Mouse (Mus musculus) neural tube, embryonic 12.5 days (tissue): Measurements from ENCODE around the gene Zfp654. TPM values are rescaled to one million over a fixed set of nuclear protein-coding genes. Genes with fewer than 3 reads are reported as not detected.

Experiments
- ATAC-seq: fragments of 200-750 bp; cut with Nextera tagmentation; 2 replicates; pipeline ENCODE4 v1.8.0; 2017; ENCODE audit warnings: low read depth, mild to moderate bottlenecking, moderate TSS enrichment, moderate library complexity; ENCODE audit not compliant: low FRiP score
- H3K27ac ChIP-seq: fragments of 300-500 bp; sonication (generic); 2 replicates; pipeline ENCODE4 v1.5.1; 2016
- H3K27me3 ChIP-seq: fragments of 300-500 bp; sonication (generic); replicated peaks from 2 replicates; pipeline ENCODE4 v1.6.1; 2016; ENCODE audit warnings: mild to moderate bottlenecking
- H3K36me3 ChIP-seq: fragments of 300-500 bp; sonication (generic); 2 replicates; pipeline ENCODE4 v1.6.1; 2016; ENCODE audit warnings: mild to moderate bottlenecking
- H3K4me1 ChIP-seq: fragments of 300-500 bp; sonication (generic); 2 replicates; pipeline ENCODE4 v1.6.1; 2016
- H3K4me2 ChIP-seq: fragments of 300-500 bp; sonication (generic); replicated peaks from 2 replicates; pipeline ENCODE4 v1.6.1; 2016; ENCODE audit warnings: mild to moderate bottlenecking
- H3K4me3 ChIP-seq: fragments of 300-500 bp; sonication (generic); 2 replicates; pipeline ENCODE4 v1.5.1; 2016
- H3K9ac ChIP-seq: fragments of 300-500 bp; sonication (generic); 2 replicates; pipeline ENCODE4 v1.6.1; 2016; ENCODE audit warnings: mild to moderate bottlenecking
- H3K9me3 ChIP-seq: fragments of 300-500 bp; sonication (generic); 2 replicates; pipeline ENCODE4 v1.6.1; 2016; ENCODE audit warnings: mild to moderate bottlenecking
- WGBS: fragments of 180-500 bp; shearing (Covaris S2); methylation state at CpG from one replicate; pipeline ENCODE4 v1.1.7; 2016; 5-methylcytosine and 5-hydroxymethylcytosine counted together
- polyA plus RNA-seq: library from polyadenylated mRNA; unstranded; fragments of >200 nt; fragmentation: Nextera tagmentation; extraction: Ambion mirVana; gene quantifications from 2 replicates; pipeline ENCODE4 v1.2.1, GENCODE M21; 2016

The Zfp654 gene
- polyA plus RNA-seq, 1 experiment from 2014 or later: 9.7 TPM

DNA sequence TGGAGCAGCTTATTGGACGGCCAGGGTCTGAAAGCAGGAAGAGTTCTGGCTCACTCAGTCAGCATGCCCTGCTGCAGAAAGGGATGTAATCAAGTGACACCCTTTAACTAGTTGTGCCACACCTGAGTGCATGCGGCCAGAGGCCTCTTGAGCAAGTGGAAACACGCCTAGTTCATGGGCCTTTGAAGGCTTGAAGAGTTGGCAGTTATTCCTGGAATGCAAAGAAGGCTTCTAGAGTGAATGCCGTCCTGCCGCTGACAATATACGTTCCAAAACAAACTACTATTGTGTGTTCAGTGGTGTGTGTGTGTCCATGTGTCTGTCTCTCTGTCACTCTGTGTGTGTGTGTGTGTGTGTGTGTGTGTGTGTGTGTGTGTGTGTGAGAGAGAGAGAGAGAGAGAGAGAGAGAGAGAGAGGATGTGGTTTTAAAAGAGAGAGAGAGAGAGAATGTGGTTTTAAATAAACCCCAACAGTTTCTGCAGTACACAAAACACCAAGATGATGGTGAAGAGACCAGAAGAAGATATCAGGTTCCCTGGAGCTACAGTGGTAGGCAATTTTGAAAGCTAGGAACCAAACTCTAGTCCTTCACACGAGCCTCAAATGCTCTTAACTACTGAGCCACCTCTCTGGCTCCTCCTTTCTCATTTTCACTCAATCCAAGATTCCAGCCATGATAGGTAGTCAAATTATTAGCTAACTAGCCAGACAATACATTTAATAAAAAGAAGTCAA, 93.6 kb downstream of the Zfp654 start:
- Histone ChIP-seq H3K9me3 (peaks cover 6% of the 10 kb centered on the region; the same call in 1 of the 2 replicates), H3K27me3 (no peaks in the 10 kb centered on the region), H3K4me1 (no peaks in the 10 kb centered on the region), H3K9ac (no peak overlapping the region), H3K36me3 (peaks cover 6% of the 10 kb centered on the region), H3K4me3 (no peak overlapping the region), H3K4me2 (no peak overlapping the region), H3K27ac (no peak overlapping the region)
- WGBS: 89% methylated on average over 7 of the region's 7 CpGs
- no peak for ATAC-seq

DNA sequence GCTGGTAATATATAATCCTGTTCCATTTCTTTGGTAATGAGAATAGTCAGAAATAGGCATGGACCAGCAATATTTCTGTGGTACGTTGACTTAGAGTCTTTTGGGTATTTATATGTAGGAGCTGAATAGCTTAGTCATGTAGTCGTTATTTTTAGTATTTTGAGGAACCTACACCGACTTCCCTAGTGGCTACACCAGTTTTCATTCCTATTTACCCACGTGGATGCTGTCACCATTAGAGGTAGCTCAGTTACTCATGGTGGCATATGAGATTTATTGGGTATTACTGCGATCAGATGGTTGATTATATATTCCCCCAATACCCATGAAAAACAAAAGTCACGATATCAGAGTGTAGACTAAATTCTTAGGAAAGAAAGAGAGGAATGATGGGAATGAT, 95.1 kb downstream of the Zfp654 start:
- H3K36me3 ChIP-seq: no peaks in the 10 kb centered on the region; the same call in 1 of the 2 replicates
- no peaks in the 10 kb centered on the region for H3K4me1 ChIP-seq
- H3K27ac ChIP-seq: no peak overlapping the region
- no peak overlapping the region for H3K4me2 ChIP-seq
- no peak overlapping the region for H3K4me3 ChIP-seq
- H3K27me3 ChIP-seq: no peaks in the 10 kb centered on the region
- H3K9me3 ChIP-seq: peaks cover 6% of the 10 kb centered on the region; the same call in 1 of the 2 replicates
- ATAC-seq: no peak
- 83% methylated on average over 6 of the region's 6 CpGs for WGBS
- H3K9ac ChIP-seq: no peak overlapping the region

DNA sequence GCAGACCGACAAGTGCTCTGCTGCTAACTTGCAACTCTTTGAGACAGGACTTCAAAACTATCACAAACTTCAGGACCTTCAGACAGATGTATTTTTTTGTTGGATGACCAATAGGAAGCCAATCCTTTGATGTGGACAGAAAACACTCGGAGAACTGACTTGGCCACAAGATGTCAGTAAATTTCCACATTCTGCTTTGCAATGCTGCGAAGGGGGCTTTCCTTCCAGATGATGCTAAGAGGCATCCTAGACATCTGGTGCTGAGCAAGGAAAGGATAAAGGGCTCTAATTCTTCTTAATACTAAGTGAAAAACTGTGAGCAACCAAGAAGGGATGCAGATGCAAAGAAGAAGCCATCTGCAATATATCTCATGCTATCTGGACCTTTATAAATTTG, 96.7 kb downstream of the Zfp654 start:
- WGBS: 49% methylated on average over 3 of the region's 3 CpGs
- Histone ChIP-seq H3K9ac (no peak overlapping the region), H3K27me3 (no peaks in the 10 kb centered on the region), H3K4me3 (no peak overlapping the region), H3K4me1 (no peaks in the 10 kb centered on the region), H3K27ac (no peak overlapping the region), H3K36me3 (no peaks in the 10 kb centered on the region; the same call in 1 of the 2 replicates), H3K4me2 (no peak overlapping the region), H3K9me3 (peaks cover 6% of the 10 kb centered on the region; the same call in 1 of the 2 replicates)
- ATAC-seq: peak; percentile 64; the same call in 1 of the 2 replicates

DNA sequence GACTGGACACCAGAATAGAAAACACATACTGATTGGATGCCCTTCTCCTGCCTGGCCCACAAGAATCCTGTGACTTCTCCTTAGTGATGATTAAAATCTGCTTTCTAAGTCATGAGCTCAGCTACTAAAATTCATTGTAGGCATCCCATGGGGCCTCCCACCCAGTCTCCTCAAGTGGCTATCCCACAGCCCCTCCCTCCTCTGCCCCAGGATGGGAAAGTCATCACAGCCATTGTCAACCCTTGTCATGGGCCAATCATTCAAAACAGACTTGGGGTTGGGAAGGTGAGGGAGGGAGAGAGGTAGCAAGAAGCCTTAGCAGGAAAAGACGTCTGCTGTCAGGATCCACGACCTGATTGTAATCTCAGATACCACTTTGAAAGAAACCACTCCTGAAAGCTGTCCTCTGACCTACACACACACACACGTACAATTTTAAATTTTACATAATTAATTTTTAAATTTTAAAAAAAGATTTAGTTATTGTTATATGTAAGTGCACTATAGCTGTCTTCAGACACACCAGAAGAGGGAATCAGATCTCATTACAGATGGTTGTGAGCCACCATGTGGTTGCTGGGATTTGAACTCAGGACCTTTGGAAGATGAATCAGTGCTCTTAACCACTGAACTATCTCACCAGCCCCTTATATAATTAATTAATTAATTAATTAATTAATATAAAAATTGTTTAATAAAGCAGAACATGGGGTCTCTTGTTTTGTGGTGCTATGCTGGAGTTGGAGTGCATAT, 97.3 kb downstream of the Zfp654 start:
- H3K36me3 ChIP-seq: no peaks in the 10 kb centered on the region; the same call in 1 of the 2 replicates
- 67% methylated on average over 3 of the region's 3 CpGs for WGBS
- no peaks in the 10 kb centered on the region for H3K27me3 ChIP-seq
- H3K9ac ChIP-seq: no peak overlapping the region
- H3K4me2 ChIP-seq: no peak overlapping the region
- peak; percentile 38; the same call in 1 of the 2 replicates for ATAC-seq
- no peaks in the 10 kb centered on the region for H3K4me1 ChIP-seq
- peaks cover 6% of the 10 kb centered on the region; the same call in 1 of the 2 replicates for H3K9me3 ChIP-seq
- H3K4me3 ChIP-seq: no peak overlapping the region
- H3K27ac ChIP-seq: no peak overlapping the region

DNA sequence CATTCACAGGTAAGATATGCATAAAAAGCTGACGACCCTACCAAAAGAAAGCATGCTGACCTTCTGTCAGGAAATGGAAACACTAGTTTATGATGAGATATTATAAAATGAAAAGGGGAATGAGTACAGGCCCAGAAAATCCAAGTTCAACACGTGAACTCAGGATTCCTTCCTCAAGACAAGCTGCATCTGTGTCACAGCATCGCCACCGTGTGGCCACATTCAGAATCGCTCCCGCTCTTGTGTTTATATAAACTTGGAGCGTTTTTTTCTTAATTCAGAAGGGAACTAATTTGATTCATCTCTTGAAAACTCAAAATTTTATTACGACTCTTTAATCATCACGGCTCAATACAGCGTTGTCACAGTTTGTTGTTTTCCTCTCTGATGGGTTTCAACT, 103.2 kb downstream of the Zfp654 start:
- no peaks in the 10 kb centered on the region for H3K9me3 ChIP-seq
- no peak overlapping the region for H3K27ac ChIP-seq
- H3K4me3 ChIP-seq: no peak overlapping the region
- H3K36me3 ChIP-seq: no peaks in the 10 kb centered on the region
- H3K27me3 ChIP-seq: no peaks in the 10 kb centered on the region
- WGBS: 8% methylated on average over 10 of the region's 10 CpGs
- no peak for ATAC-seq
- H3K9ac ChIP-seq: no peak overlapping the region
- no peaks in the 10 kb centered on the region for H3K4me1 ChIP-seq
- no peak overlapping the region for H3K4me2 ChIP-seq

DNA sequence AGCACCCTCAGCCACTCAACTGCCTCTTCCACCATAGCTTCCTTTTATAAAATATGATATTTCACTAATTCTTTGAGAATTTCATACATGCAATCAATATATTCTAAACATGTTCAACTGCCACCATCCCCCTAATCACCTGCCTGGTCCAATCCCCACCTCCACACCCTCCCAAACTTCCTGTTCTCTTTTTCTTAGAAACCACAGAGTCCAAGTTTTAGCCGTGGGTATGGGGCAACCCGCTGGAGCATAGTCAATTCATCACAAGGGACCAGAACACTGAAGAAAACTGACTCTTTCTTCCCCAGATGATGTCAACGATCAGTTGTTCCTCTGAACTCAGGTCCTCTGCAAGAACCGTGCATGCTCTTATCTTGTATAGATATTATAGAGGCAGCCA, 106.4 kb downstream of the Zfp654 start:
- Histone ChIP-seq H3K9me3 (no peaks in the 10 kb centered on the region), H3K4me1 (no peaks in the 10 kb centered on the region), H3K9ac (no peak overlapping the region), H3K4me2 (no peak overlapping the region), H3K4me3 (no peak overlapping the region), H3K36me3 (no peaks in the 10 kb centered on the region), H3K27ac (no peak overlapping the region), H3K27me3 (no peaks in the 10 kb centered on the region)
- 90% methylated on average over 4 of the region's 4 CpGs for WGBS
- no peak for ATAC-seq

DNA sequence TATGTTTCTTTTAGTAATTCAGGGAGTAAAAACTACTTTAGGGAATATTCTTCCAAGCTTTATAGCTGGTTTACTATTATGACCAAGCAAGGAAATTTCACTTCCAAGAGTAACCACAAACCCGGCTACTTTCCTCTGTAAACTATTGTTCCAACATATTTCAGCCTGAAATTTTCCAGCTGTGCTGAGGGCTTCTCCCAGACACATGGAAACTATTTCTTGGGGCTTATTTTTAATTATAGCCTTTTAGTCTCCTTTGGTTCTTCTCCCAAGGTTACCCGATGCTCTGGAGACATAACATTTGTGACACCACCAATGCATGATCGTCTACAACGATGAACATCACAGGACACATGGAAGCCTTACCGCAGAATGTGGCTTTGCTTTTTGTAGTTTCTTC, 114.2 kb downstream of the Zfp654 start:
- Histone ChIP-seq H3K27ac (no peak overlapping the region), H3K36me3 (no peaks in the 10 kb centered on the region), H3K4me3 (no peak overlapping the region), H3K9me3 (no peaks in the 10 kb centered on the region), H3K4me1 (no peaks in the 10 kb centered on the region), H3K4me2 (no peak overlapping the region), H3K27me3 (no peaks in the 10 kb centered on the region), H3K9ac (no peak overlapping the region)
- no peak for ATAC-seq
- 90% methylated on average over 5 of the region's 5 CpGs for WGBS

Other genes starting within 250 kb of the Zfp654 start
- not detected in 2 replicates for gene Csnka2ip, start 249.2 kb downstream of the Zfp654 start, polyA plus RNA-seq
- 26.9 and 27.5 TPM in 2 replicates for gene 4930453N24Rik, start 80.5 kb downstream of the Zfp654 start, polyA plus RNA-seq
- gene Cggbp1, start 344 bp upstream of the Zfp654 start, polyA plus RNA-seq: 96.8 and 104 TPM in 2 replicates